In the genomic region with DNA sequence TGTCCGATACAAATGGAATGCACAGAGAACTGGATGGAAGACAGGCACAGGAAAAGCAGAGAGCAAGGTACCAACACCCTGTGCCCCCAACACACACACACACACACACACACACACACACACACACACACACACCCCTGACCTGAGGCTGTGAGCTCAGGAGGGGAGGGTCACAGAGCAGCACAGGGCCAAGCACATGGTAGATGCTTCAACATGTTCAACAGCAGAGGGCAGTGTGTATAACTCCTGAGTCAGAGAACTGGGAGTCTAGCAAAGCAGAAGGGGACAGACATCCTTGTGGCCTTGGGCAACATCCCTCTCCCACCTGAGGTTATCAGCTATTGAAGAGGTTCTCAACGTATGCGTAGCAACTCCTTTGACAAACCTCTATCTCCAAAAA, we compare ENCODE assay signal across 9 mouse cellular contexts. TPM values are rescaled to one million over a fixed set of nuclear protein-coding genes. Genes with fewer than 3 reads are reported as not detected.
DNase-seq lines count a peak whose midpoint lies in the region; ATAC-seq lines count a peak whose summit lies in the region.
"Had no signal": no experiment of that assay in that cellular context is flagged by ENCODE, and none has a peak within 500 bp of the region (broad histone marks: within the 10 kb centered on the region; RNA-seq: fewer than 3 reads in every experiment).

No protein-coding gene starts in this region.

- H3K9me3 ChIP-seq in neural tube, embryonic 11.5 days (ENCODE audit: control insufficient read depth, low read length): no peaks in the 10 kb centered on the region
- H3K9me3 ChIP-seq in hindbrain, embryonic 12.5 days (replicated peaks): no peaks in the 10 kb centered on the region

- no peaks in the 10 kb centered on the region for H3K36me3 ChIP-seq in neural tube, embryonic 11.5 days (ENCODE audit: control insufficient read depth, insufficient read depth, low read length)
- 0 out of 2 replicates have a peak, but pooled peaks cover 7% of the 10 kb centered on the region for H3K36me3 ChIP-seq in hindbrain, embryonic 12.5 days

- no peak overlapping the region for H3K27ac ChIP-seq in neural tube, embryonic 11.5 days (ENCODE audit: low read depth, low read length)
- H3K27ac ChIP-seq in hindbrain, embryonic 12.5 days: no peak overlapping the region

- ATAC-seq in CD4-positive, CD25-positive, alpha-beta regulatory T cell, adult 4 months: no peak
- ATAC-seq in neural tube, embryonic 11.5 days (ENCODE audit: insufficient read depth, low FRiP score, low TSS enrichment): no peak; the same call in 1 of the 2 replicates
- ATAC-seq in hindbrain, embryonic 12.5 days (ENCODE audit: low FRiP score): peak; percentile 60

- WGBS in neural tube, embryonic 11.5 days: 76% methylated on average over 3 of the region's 3 CpGs
- WGBS in hindbrain, embryonic 12.5 days: 67% methylated on average over 3 of the region's 3 CpGs

- no peaks in the 10 kb centered on the region for H3K4me1 ChIP-seq in neural tube, embryonic 11.5 days (ENCODE audit: control insufficient read depth, insufficient read depth, low read length)
- H3K4me1 ChIP-seq in hindbrain, embryonic 12.5 days: no peaks in the 10 kb centered on the region

- no peaks in the 10 kb centered on the region for H3K27me3 ChIP-seq in neural tube, embryonic 11.5 days (ENCODE audit: control insufficient read depth, insufficient read depth, low read length)
- H3K27me3 ChIP-seq in hindbrain, embryonic 12.5 days: no peaks in the 10 kb centered on the region

- H3K4me2 ChIP-seq in neural tube, embryonic 11.5 days (ENCODE audit: low read depth): no peak overlapping the region
- no peak overlapping the region for H3K4me2 ChIP-seq in hindbrain, embryonic 12.5 days (replicated peaks)

- H3K9ac ChIP-seq in neural tube, embryonic 11.5 days (ENCODE audit: low read length): no peak overlapping the region
- no peak overlapping the region for H3K9ac ChIP-seq in hindbrain, embryonic 12.5 days

- no peak overlapping the region for H3K4me3 ChIP-seq in neural tube, embryonic 11.5 days (ENCODE audit: low read depth, low read length)
- no peak overlapping the region for H3K4me3 ChIP-seq in hindbrain, embryonic 12.5 days

- peak; percentile 49 for DNase-seq in CD4-positive, CD25-positive, alpha-beta regulatory T cell, adult 2 months (ENCODE audit: low read depth, low spot score)
- peak; percentile 39 for DNase-seq in neural tube, embryonic 11.5 days (ENCODE audit: low spot score)
- no peak for DNase-seq in neural tube, embryonic 10.5 days (ENCODE audit: extremely low spot score, low spot score)
- DNase-seq in lung, postnatal 36 days: peak; percentile 59
- no peak for DNase-seq in urinary bladder, postnatal 4 days (ENCODE audit: low spot score in 2 of 2)
- no peak for DNase-seq in layer of hippocampus, adult 9-11 months

RNA-seq across cellular contexts. Expression of gene Katnb1, which starts 32.8 kb away (rescaled TPM):
- polyA plus RNA-seq in CD4-positive, CD25-positive, alpha-beta regulatory T cell, adult 4 months (2017; shearing (Covaris generic)): 10 to 100 TPM; 13.6 to 21.3 TPM
- polyA plus RNA-seq in neural tube, embryonic 11.5 days (2014; fragmentation: Nextera tagmentation; extraction: Ambion mirVana): 29.2 and 32.5 TPM in 2 replicates
- polyA plus RNA-seq in hindbrain, embryonic 12.5 days (2016; fragmentation: Nextera tagmentation; extraction: Ambion mirVana): 36.2 and 39.4 TPM in 2 replicates

RNA-seq across cellular contexts. Expression of gene Drc7, which starts 58.8 kb away (rescaled TPM):
- not detected for polyA plus RNA-seq in CD4-positive, CD25-positive, alpha-beta regulatory T cell, adult 4 months (2017; shearing (Covaris generic))
- polyA plus RNA-seq in neural tube, embryonic 11.5 days (2014; fragmentation: Nextera tagmentation; extraction: Ambion mirVana): not detected in 2 replicates
- 1.3 and 2.3 TPM in 2 replicates for polyA plus RNA-seq in hindbrain, embryonic 12.5 days (2016; fragmentation: Nextera tagmentation; extraction: Ambion mirVana)
- polyA plus RNA-seq: heart, embryonic 14.5 days had no signal

Comparison
In these comparisons a context has a peak if more than half of its experiments do, and no peak if none do; other contexts are left out.
1. DNase-seq: peak in CD4-positive, CD25-positive, alpha-beta regulatory T cell, adult 2 months (single experiment), neural tube, embryonic 11.5 days (single experiment) and lung, postnatal 36 days (single experiment); none in neural tube, embryonic 10.5 days (single experiment), urinary bladder, postnatal 4 days (0 of 2) and layer of hippocampus, adult 9-11 months (single experiment).